Mouse (Mus musculus) hematopoietic stem cell, adult 5-6 weeks (primary cell): ENCODE data around the gene Dicer1. TPM values are rescaled to one million over a fixed set of nuclear protein-coding genes. Genes with fewer than 3 reads are reported as not detected.
"Not testable (repeated sequence)": the region's sequence is repeated elsewhere in the genome, so short reads cannot be mapped to it uniquely, and the experiment has no call there.

Experiments
- ATAC-seq, 2 experiments: fragments of 125-278 bp in 1 of 2; replicated peaks in 1 of 2; 2 replicates each; pipeline ENCODE4 v1.8.0; 2016 to 2017; ENCODE audit warnings: inconsistent platforms in 2 of 2, mild to moderate bottlenecking in 2 of 2, moderate number of reproducible peaks in 2 of 2, low read depth in 1 of 2, moderate TSS enrichment in 1 of 2; ENCODE audit not compliant: low FRiP score in 2 of 2, poor library complexity in 2 of 2, severe bottlenecking in 2 of 2, insufficient read depth in 1 of 2, low TSS enrichment in 1 of 2
- total RNA-seq: library from RNA; stranded (forward); fragments of 172-1452, 232-1000 nt; gene quantifications from 2 replicates; pipeline ENCODE4 v1.2.3, GENCODE M21; 2017

Dicer1 gene
- total RNA-seq, 1 experiment from 2014 or later: 38.6 TPM

DNA sequence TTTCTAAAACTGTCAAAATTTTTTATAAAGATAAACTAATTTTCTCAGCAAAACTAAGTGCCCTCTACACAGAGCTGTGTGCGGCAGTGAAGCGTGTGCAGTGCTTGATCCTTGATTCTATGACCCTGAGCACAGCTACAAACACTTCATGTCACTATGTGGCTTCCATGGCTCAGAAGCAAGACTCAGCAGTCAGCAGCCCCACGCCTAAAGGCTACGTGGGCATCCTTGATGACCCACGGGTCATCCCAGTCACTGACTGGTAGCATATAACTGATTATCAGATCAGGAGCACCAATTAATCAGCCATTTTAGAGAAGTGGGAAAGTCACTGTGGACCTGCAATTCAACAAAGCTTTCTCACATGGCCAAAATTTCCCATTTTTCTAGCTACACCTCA lies 4.5 kb downstream of the Dicer1 start:
- ATAC-seq: no peak

DNA sequence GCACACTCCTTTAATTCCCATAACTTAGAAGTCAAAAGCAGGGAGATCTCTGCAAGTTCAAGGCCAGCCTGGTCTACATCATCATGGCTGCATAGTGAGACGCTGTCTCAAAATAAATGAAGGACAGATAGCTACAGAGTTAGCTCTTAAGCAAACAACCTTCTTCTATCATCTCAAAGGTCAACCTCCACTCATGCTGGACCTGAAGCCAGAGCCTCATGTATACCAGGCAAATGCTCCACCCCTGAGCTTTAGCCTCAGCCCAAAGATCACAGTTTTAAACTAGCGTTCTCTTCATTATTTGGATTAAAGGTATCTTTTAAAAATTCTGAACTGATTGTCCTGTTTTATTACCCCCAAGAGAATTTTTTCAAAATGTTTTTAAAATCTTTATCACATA lies 5.2 kb downstream of the Dicer1 start:
- ATAC-seq: no peak

DNA sequence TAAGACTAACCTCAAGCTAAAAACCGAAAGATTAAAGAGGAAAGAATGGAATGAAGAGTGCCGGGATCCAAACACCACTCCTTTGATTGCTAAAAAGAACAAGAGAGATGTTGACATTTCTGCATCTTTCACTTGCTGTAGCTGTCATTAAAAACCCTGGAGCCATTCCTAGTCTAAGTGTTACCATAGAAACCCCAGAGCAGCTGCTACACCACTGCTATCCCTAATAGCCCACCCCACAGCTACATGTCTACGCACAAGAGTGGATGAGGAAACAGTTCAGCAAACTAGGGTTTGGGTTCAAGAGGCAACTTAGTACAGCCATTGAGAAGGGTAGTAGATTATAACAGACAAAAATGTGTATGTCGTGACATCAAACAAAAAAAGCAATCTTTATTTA lies 8.1 kb downstream of the Dicer1 start:
- no peak for ATAC-seq

DNA sequence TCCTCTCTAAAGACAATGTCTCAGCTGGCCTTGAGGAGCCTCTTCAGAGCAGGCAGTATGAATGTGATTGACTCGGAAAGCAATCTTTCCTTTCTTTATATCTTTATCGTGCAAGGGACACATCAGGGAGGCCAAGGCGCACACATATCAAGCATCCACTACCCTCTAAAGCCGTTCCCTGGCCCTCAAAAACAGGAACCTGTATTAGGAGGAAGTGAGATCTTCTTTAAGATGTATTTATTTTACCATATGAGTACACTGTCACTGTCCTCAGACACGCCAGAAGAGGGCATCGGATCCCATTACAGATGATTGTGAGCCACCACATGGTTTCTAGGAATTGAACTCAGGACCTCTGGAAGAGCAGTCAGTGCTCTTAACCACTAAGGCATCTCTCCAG lies 9.5 kb downstream of the Dicer1 start:
- ATAC-seq: peak; percentile 77 to 85

DNA sequence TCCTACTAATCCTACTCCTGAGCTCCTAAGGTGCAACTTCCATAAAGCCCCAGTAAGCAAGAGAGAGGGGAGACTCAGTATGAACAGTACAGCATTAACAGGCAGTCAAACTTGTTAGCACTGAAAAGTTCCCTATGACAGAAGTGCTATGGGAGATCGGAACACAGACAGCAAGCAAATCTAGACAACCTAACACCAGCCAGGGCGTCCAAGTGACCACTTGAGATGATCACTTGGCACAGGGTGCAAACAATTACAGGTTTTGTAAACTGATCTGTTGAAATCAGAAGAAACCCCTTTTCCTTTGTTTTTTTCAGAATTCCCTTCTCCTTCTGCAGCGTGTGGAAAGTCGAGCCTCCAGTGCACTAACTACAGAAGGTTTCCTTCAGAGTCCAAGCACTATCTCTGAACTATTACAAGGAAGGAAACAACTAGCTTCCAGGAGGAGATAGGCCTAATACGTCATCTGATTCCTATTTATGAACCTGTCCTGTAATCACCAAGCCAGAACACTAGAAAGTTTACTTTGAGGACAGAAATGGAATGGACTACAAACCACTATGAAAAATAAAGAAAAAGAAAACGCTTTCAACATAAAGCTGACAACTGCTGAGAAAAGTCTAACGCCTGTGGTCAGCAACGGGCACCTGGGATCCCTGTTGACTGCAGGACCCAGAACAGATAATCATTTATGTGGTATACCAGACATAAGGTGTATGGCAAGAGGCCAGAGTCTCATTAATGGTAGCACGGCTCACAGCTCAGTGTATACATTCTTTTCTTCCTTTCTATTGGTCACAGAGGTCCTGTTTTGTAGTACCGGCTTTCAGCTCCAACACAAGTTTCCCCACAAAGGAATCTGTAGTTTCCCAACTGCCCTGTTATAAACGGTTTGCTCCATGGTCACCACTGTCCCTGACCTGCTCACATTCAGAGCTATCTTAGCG lies 10.6 kb downstream of the Dicer1 start:
- ATAC-seq: no peak

DNA sequence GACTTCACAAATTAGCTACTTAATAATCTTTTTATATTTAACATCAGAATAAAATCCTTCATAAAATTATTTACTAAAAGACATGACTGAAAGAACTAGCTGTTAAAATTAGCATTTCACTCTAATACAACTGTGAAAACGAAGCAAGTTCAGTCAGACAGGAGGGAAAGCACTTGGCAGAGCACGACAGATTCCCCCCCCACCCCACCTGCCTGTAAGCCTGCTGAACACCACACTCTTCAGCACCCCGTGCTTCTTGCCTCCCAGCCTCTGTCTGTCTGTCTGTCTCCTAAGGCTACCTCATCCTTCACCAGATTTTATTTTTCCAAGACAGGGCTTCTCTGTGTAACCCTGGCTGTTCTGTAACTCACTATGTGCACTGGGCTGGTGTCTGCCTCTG lies 12.8 kb downstream of the Dicer1 start:
- ATAC-seq: no peak

DNA sequence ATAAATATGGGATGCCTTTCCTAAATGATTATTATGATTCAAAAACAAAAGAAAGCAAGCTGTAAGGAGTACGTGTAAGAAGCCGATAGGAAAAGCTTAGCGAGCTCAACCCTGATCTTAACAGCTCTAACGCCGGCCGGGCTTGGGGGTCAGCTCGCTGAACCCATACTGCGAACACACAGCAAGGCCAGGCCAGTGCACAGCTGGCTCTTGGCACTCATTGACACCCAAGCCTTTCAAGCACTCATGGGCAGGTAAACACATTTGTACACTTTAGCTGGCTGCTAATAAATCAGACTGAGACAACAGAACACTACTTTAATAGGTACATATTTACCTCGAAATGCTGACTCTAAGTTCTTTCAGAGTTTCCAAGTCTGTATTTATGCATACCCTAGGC lies 13.3 kb downstream of the Dicer1 start:
- ATAC-seq: no peak

DNA sequence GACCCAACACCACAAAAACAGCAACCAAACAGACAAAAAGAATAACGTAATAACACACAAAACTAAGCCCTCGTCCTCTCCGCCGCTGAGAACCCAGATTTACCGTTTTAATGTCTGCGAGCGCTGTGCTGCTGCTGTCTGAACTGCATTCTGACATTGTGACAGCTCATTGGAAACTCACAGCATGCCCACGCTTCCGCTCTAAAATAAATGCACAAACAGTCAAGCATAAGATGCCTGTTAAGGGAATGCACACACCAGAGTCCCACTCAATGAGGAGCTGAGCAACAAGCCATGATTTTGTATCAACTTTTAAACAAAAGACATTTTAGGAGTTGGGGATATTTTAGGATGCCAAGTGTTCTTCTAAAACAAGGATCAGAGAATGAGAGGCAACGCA lies 14.1 kb downstream of the Dicer1 start:
- no peak for ATAC-seq

DNA sequence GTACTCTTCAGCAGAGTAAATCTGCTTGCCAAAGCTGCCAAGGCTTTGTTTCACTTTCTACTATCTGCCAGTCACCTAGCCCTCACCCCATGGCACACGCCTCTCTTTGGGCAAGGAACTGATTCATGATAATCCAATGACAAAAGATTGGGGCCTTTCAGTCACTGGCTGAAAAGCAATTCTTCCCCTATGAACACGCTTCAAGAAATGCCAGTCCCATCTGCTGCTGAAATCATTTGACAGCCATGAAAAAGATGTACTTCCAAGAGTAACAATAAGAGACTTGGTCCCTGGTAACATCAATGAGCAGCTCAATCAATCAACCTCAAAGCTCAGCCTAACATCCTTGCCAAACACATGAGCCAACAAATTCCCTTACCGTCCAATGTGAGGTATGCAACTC lies 15.8 kb downstream of the Dicer1 start:
- 0 out of 4 replicates have a peak, but pooled peaks of 1 of the 2 experiments have one; percentile 12 for ATAC-seq

DNA sequence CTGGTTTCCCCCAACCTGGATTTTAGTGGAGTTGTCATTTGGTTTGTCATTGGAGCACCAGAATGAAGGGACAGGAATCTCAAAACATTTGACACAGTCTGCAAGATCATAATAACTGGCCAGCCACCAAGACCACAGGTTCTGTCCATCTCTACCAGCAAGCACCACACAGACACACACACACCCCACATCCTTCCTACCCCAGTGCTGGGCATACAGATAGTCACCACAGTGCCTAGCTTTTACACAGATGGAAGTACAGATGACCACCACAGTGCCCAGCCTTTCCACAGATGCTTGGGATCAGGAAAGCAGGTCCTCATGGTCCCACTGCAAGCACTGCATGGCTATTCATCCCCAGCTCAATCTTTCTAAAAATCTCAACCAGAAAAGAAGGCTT lies 18.6 kb downstream of the Dicer1 start:
- peak; percentile 77 to 79 for ATAC-seq

DNA sequence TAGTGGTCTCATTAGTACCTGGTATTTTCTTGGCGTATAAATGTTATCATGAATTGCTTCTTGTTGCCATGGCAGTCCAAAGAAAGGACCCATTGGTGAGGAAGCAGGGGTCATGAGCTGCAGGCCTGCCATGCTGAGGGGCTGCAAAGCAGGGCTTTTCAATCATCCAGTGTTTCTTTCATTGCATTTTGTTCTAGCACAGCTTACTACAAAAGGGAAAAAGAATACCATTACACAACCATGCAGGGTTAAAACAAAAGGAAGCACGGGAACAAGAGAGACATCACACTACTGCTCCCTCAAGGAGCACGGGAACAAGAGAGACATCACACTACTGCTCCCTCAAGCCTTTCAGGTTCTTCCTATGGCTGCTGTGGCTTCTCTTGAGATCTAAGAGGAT lies 20.0 kb downstream of the Dicer1 start:
- ATAC-seq: no peak

DNA sequence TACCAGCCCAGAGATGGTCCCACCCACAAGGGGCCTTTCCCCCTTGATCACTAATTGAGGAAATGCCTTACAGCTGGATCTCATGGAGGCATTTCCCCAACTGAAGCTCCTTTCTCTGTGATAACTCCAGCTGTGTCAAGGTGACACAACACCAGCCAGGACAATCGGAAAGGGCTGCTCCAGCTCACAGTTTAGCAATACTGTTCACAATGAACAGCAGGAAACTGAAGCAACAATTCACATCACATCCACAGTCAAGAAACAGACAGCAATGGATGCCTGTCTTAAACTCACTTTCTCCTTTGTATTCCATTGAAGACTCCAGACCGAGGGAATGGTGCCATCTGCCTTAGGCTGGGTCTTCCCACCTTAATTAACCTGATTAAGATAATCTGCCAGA lies 25.3 kb downstream of the Dicer1 start:
- not testable (repeated sequence) for ATAC-seq

DNA sequence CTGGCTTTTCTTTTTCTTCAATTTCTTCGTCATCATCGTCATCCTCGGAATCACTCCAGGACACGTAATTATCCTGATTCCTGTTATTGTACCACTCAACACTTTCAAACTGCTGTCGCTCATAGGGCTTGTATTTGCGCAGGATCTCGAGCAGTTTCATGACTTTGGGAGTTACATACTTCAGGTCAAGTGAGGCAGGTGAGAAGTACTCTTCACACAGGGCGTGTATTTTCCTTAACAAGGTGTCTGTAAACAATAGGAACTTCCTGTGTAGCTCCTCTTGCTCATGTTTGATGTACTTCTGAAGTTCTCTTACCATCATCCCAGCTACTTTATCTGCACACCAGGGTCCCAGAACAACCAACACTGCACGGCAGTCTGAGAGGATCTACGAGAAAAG lies 29.7 kb downstream of the Dicer1 start:
- ATAC-seq: no peak

DNA sequence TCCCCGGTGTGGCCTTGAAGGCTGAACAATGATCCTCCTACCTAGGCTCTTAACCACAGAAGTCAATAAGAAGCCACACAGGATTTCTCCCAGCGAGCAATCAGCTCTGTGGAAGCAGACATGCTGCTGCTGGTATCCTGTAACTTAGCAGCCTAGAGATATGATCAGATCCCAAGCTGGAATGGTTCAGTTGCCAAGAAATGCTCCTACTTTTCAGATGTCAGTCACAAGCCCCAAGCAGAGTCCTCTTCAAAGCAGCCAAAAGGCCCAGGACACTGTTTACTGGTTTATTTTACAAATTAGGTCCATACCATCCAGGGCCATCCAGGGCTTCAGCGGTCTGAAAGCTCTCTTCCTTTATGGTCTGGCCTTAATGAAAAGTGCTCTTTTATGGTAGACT lies 30.7 kb downstream of the Dicer1 start:
- no peak for ATAC-seq

DNA sequence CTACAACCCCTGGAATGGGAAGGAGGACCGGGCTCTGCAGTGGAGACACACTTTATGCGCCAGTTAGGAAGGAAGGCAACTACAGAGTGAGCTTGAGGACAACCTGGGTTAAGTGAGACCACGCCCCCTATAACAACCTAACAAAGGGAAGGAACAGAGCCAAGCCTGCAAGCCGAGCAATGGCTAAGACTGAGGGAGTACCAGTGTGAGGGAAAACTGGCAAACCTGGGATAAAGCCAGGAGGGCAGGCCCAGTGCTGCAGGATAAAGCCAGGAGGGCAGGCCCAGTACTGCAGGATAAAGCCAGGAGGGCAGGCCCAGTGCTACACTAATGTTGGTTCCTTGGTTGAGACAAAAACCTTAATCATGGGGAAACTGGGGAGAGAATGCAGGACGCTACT lies 32.8 kb downstream of the Dicer1 start:
- no peak for ATAC-seq

DNA sequence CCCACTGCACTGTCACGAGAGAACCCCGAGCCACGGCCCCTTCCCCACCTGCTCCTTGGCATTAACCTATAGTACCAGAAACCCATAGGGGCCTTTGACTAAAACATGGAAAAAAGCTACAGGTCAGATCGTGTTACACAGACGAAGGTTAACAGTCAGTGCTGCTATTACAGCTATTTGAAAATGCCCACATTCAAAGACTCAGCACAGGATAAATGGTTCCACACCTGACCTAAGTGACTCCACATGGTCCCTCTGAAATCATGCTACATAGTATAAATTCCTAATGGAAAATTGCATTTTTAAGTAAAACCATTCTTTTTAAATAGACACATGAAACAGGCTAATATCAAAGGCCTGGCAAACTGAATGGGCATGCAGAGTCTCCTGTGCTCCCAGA lies 35.3 kb downstream of the Dicer1 start:
- ATAC-seq: no peak

DNA sequence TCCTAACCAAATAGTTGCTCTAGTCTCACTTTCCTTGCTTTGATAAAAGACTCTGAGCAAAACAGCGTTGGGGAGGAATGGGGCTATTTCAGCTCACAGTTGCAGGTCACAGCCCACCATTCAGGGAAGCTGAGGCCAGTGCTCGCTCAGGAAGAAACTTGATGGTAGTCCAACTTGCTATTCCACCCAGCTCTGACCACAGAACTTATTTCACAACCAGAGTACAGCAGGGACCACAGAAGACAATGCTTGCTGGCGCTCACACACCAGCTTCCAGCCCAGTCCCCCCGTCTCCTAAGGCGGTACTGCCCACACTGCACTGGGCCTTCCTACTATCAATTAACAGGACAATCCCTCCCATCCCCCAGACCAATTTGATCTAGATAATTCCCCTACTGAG lies 36.3 kb downstream of the Dicer1 start:
- no peak for ATAC-seq

DNA sequence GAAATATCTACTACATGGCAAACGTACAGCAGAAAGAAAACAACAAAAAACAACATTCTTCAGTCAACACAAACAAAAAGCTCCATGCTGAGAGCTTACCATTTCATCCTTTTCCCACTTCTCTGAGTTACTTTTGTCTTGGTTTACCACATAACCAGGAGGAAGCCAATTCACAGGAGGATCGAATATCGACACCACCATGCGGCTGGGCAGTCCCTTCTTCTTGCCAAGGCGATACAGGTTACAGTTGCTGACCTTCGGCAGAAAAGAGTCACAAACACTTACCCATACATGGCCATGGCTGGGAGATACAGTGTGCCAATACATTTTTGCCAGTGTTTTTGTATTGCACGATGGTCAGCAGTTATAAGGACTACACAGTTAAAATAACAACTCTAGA lies 51.5 kb downstream of the Dicer1 start:
- ATAC-seq: no peak

DNA sequence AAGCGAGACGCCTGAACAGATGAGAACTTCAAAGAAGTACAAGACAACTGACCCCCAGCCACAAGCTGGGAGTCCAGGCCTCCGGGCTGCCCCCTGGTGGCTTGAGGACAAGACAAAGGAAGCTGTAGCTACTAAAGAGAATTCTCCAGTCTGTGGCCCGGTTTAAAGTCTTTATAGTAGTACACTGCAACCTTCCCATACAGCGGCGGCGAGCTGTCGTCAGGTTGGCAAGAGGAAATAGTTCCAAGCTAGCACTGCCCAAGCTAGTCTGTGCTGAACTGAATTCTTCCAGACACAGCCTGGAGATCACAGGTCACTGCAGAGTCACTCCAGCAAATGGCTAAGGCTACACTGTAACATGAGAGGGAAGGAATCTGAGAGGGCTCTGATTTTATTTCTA lies 52.0 kb downstream of the Dicer1 start:
- no peak for ATAC-seq
